Mouse (Mus musculus): ENCODE measurements around the gene Tcp11l1.

DNA sequence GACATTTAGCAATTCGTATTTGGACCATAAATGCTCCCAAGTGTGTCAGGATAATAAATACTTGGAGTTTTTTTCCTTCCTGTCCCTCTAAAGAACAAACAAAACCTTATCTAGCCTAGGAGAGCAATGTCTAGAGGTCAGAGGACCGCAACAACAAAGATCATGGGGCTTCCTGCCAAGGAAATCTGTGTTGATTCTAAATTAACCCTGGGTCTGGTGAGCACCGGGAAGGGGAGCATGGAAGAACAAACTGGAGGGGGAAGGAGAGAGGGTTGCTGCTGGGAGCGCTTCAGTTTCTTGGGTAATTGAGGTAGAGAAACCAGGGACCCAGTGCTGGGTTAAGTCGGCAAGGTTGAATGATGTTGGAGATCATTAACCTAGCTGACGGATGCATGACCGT, 31.2 kb upstream of the Tcp11l1 start:
- TF ChIP-seq CTCF (IDR thresholded peaks at IDR 0.05; ENCODE audit: low read depth) (no peak), EP300 (IDR thresholded peaks at IDR 0.05; ENCODE audit: low read depth) (no peak)
